Mouse (Mus musculus): ENCODE measurements at regions not wholly inside any gene's neighbourhood (a gene's known extent, or its start where the extent isn't known, plus 50 kb on each side); places are given as distances from the start of the nearest gene placed in this dataset.
A peak's percentile ranks its signal among the peaks of the same experiment; 100 is the strongest.

DNA sequence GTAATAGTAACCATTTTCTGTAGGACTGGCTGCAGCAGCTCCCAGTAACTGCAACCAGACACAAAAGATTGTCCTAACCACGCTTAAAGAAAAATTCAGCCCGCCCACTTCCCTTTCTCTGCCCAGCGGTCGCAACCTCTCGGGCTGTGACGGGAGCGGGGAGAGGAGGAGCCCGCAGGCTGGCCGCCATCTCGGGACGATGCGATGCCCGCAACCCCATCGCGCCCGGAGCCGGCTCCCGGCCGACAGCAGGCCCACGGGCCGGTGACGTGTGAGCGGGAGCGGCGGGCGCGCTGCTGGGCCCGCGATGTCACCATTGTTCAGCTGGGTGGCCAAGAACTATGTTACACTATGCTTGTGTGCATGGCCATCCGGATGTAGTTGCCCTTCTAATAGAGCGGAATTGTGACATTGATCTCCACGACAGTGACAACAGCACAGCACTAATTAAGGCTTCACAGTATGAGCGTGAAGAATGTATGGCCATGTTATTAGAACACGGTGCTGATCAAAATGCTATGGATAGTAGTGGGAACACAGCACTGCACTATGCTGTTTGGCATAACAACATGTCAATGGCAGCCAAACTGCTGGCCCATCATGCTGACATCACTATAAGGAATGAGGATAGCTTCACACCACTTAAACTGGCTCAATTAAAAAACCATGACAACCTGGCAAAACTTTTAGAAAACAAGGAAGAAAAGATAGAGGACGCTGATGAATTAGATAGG is 59.2 kb upstream of the C2cd4b start:
- DNase-seq, result peak in 1 of 2 experiments; percentile 10

GRCm38 (mm10) chr9:67708246-67708960 is 50.8 kb upstream of the C2cd4b start:
- DNase-seq, result no peak
